Mouse (Mus musculus) small intestine, adult 2 months (tissue): ENCODE results near the gene Toporsl.

Experiments used
- CTCF ChIP-seq: fragments of 200-500 bp; IDR thresholded peaks from 2 replicates; pipeline ENCODE4 v1.5.1; 2012; ENCODE audit warnings: low read depth, mild to moderate bottlenecking, control low read depth, inconsistent platforms, low read length, moderate library complexity, mixed read lengths; ENCODE audit not compliant: insufficient replicate concordance, insufficient read length; ENCODE audit errors: extremely low read depth
- POLR2A ChIP-seq: fragments of 200-500 bp; IDR thresholded peaks from 2 replicates; pipeline ENCODE4 v1.6.1; 2012; ENCODE audit warnings: low read depth, mild to moderate bottlenecking, control low read depth, inconsistent platforms, low read length, moderate library complexity

GRCm38 (mm10) chr4:52660701-52661117, 64.6 kb downstream of the Toporsl start:
- no peak for TF ChIP-seq CTCF
- TF ChIP-seq POLR2A, result no peak
